Mouse (Mus musculus): ENCODE measurements around the gene Cdkl1.

Cdkl1 gene

GRCm38 (mm10) chr12:69751864-69752341, 39.2 kb downstream of the Cdkl1 start:
- peak; percentile 39 for DNase-seq (ENCODE audit: inconsistent ontology term)

- no peak for DNase-seq (ENCODE audit: inconsistent ontology term)
These were observed 46.9 kb downstream of the Cdkl1 start for GRCm38 (mm10) chr12:69744138-69744537.

GRCm38 (mm10) chr12:69741965-69742364, 49.1 kb downstream of the Cdkl1 start:
- DNase-seq (ENCODE audit: inconsistent ontology term): no peak

GRCm38 (mm10) chr12:69733923-69734322, 57.1 kb downstream of the Cdkl1 start:
- no peak for DNase-seq (ENCODE audit: inconsistent ontology term)

GRCm38 (mm10) chr12:69733518-69733917, 57.5 kb downstream of the Cdkl1 start:
- peak; percentile 29 for DNase-seq (ENCODE audit: inconsistent ontology term)

GRCm38 (mm10) chr12:69732221-69732620, 58.8 kb downstream of the Cdkl1 start:
- DNase-seq (ENCODE audit: inconsistent ontology term): no peak

- no peak for DNase-seq (ENCODE audit: inconsistent ontology term)
These were observed 60.8 kb downstream of the Cdkl1 start for GRCm38 (mm10) chr12:69730306-69730705.

- no peak for DNase-seq (ENCODE audit: inconsistent ontology term)
These were observed 61.8 kb downstream of the Cdkl1 start for GRCm38 (mm10) chr12:69729246-69729645.

- peak; percentile 99 for DNase-seq (ENCODE audit: inconsistent ontology term)
These were observed 66.2 kb downstream of the Cdkl1 start, which contains the start of the genes L2hgdh and Atp5s for GRCm38 (mm10) chr12:69724711-69725460. TSS of gene L2hgdh (minus strand) at chr12:69724873. TSS of gene Atp5s (plus strand) at chr12:69724950.

GRCm38 (mm10) chr12:69724018-69724710, 66.9 kb downstream of the Cdkl1 start:
- no peak for DNase-seq (ENCODE audit: inconsistent ontology term)

GRCm38 (mm10) chr12:69723376-69723775, 67.7 kb downstream of the Cdkl1 start:
- no peak for DNase-seq (ENCODE audit: inconsistent ontology term)

GRCm38 (mm10) chr12:69722857-69723256, 68.2 kb downstream of the Cdkl1 start:
- no peak for DNase-seq (ENCODE audit: inconsistent ontology term)

- DNase-seq (ENCODE audit: inconsistent ontology term): no peak
These were observed 77.4 kb downstream of the Cdkl1 start for GRCm38 (mm10) chr12:69713628-69714027.

GRCm38 (mm10) chr12:69704799-69705458, 86.1 kb downstream of the Cdkl1 start:
- DNase-seq (ENCODE audit: inconsistent ontology term): no peak

- DNase-seq (ENCODE audit: inconsistent ontology term): no peak
These were observed 92.7 kb downstream of the Cdkl1 start for GRCm38 (mm10) chr12:69698352-69698751.
